Mouse (Mus musculus): ENCODE measurements at regions not wholly inside any gene's neighbourhood (a gene's known extent, or its start where the extent isn't known, plus 50 kb on each side); places are given as distances from the start of the nearest gene placed in this dataset.
A peak's percentile ranks its signal among the peaks of the same experiment; 100 is the strongest.
"Not testable (repeated sequence)": the region's sequence is repeated elsewhere in the genome, so short reads cannot be mapped to it uniquely, and the experiment has no call there.

DNA sequence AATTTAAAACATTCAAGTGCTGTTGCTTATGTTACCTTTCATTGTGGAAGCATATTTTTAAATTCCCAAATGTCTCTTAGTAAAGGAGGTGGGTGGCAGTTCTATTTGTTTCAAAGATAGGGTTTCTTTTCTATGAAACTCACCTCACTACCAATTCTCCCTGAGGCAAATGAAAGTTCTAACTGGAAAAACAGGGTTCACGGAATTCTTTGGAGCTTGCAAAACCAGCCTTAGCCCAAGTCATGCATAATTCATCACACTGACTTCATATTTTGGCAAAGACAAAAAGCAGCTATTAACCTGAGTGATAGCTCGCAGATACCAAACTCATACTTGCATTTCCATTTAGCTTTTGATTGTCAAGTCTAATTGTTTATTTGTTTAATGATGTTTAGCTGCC is 73.8 kb downstream of the Dio2 start:
- DNase-seq (ENCODE audit: low spot score in 2 of 2), result no peak

GRCm38 (mm10) chr12:90645452-90645851 is 92.8 kb downstream of the Dio2 start:
- peak in 1 of 2 experiments; percentile 16 for DNase-seq (ENCODE audit: low spot score in 2 of 2)

- peak in 1 of 2 experiments; percentile 5 for DNase-seq (ENCODE audit: low spot score in 2 of 2)
Observed at GRCm38 (mm10) chr12:90643891-90644290, 94.3 kb downstream of the Dio2 start.

- DNase-seq (ENCODE audit: low spot score in 2 of 2), result no peak
Observed at GRCm38 (mm10) chr12:90624856-90625255, 113.4 kb downstream of the Dio2 start.

DNA sequence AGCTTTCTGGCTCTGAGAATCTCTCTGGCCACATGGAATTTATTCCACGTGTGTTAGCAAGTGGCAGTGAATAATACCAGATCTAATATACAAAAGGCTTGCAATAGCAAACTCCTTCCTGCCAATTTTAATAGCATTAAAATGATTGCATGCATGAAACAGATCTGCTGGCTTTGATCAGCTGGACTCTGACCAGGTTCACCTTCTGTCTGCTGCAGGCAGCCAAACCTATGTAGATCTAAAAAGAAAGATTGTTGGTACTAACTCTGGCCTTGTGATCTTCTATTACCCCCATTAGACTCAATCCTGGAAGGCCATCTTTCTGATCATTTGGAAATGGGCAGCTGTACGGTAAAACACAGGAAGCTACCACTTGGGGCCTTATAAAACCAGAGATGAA is 114.8 kb downstream of the Dio2 start:
- DNase-seq (ENCODE audit: low spot score in 2 of 2), result no peak

DNA sequence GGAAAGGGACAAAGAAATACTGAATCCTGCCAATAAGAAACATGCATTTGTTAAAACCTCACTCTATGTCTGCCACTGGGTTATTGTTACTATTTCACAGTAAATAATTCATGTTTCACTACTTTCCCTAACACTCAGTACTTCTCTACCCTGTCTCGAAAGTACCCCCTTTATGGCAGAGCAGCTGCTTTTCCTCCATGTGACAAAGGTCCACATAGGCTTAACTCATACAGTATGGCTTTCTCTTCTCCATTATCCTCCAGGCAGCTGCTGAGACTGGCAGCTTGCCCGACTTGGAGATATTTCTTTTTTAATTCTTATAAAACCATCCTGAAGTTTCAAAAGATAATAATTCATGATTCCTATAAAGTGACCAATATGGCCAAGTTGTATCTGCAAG is 129.4 kb downstream of the Dio2 start:
- DNase-seq (ENCODE audit: low spot score in 2 of 2), result no peak

GRCm38 (mm10) chr12:90607894-90608293 is 130.3 kb downstream of the Dio2 start:
- peak in 1 of 2 experiments; percentile 9 for DNase-seq (ENCODE audit: low spot score in 2 of 2)

DNA sequence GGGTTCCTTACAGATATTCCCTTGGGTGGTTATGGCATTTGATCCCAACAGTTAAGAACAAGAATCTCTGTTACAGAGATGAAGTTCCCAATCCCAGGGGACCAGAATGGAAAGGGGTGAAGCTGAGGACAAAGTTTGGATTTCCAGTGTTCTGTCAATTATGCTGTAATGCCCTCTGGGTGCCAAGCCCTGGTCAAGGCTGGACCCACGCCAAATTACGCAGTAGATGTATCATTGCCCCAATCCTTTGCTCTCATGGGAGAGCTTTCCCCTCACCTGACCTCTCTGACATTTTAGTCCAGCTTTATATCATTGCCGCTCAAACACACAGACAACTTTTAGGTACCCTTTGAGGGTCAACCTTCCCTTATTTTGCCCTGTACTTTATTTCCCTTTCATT is 158.2 kb downstream of the Dio2 start:
- peak in 1 of 2 experiments; percentile 44 for DNase-seq (ENCODE audit: low spot score in 2 of 2)

DNA sequence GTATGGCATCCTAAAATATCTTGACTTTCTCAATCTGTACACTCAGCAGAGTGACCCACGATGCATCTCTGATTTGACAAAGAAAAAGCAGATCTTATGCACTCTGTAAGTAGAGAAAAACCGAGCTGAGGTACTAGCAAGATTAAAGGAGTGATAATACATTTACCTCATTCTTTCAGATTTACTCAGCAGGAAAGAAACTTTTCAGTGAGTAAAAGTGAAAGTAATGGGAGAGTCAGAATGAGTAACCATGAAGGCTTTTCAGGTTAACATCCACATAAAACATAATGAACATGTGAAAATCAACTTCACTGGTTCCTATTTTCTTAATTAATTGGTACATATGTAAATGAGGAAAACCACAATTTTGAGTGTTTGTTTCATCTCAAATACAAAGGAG is 162.1 kb downstream of the Dio2 start:
- DNase-seq (ENCODE audit: low spot score in 2 of 2), result no peak

GRCm38 (mm10) chr12:90571907-90572306 is 166.3 kb downstream of the Dio2 start:
- no peak for DNase-seq (ENCODE audit: low spot score in 2 of 2)

- no peak for DNase-seq (ENCODE audit: low spot score in 2 of 2)
Observed at GRCm38 (mm10) chr12:90571506-90571905, 166.7 kb downstream of the Dio2 start.

DNA sequence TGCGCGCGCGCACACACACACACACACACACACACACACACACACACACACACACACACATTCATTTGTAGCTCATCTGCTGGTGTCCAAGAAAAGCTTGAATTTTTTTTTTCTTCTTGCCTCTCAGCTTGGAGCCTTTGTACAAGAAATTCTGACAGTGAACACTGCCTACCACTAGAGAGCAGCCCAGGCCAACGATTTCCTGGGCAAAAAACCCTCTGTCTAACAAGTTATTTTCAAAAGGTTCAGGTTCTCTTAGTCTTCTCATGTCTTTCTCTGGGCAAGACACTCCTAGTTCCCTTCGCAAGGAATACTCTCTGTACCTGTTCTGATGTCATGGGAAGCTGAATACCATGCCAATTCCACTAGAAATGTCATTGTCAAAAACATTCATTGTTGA is 171.9 kb downstream of the Dio2 start:
- peak; percentile 22 to 45 for DNase-seq (ENCODE audit: low spot score in 2 of 2)

DNA sequence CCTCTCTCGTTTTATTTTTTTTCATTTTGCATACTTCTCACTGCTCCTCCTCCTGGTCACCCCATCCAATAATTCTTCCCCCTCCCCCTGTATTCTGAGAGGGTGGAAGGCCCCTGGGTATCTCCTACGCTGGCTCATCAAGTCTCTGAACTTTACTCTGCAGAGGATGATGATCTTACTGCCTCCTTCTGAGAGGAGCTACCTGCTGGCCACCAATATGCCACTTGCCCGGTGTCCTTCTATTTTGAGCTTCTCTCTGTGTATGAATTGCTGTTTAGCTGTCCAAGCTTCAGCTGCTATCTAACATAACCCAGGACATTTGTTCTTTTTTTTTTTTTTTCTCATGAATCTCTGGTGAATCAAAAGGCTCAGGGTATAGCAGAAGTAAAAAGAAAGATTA is 173.2 kb downstream of the Dio2 start:
- no peak for DNase-seq (ENCODE audit: low spot score in 2 of 2)

- not testable (repeated sequence) for DNase-seq (ENCODE audit: low spot score in 2 of 2)
Observed at GRCm38 (mm10) chr12:90564594-90564993, 173.6 kb downstream of the Dio2 start.

DNA sequence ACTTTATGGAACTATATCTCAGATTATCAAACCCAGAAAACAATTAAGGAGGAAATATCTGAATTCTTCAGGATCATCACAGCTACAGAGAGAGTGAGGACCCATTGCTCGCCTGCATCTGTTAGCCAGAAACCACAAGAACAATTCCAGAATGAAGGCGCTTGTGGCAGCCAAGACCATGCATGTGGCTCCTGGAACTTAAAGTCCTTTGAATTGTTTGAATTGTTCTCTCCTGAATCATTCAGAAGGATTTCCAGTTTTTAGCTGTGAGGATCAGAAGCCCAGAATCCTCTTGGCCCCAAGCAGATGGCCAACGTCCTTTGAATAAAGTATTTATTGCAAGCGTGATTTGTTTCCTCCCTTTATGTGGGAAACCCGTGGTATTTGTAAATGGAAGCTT is 195.9 kb downstream of the Dio2 start:
- DNase-seq (ENCODE audit: low spot score in 2 of 2), result no peak

All from urinary bladder, postnatal 36 days (tissue).